ENCODE assay signal across 19 mouse cellular contexts in genomic region chr2:114739421-114740212, GRCm38 (mm10).
A peak's percentile ranks its signal among the peaks of the same experiment; 100 is the strongest.
DNase-seq lines count a peak whose midpoint lies in the region; ATAC-seq and TF ChIP-seq lines count a peak whose summit lies in the region.
"Had no signal": no experiment of that assay in that cellular context is flagged by ENCODE, and none has a peak within 500 bp of the region (broad histone marks: within the 10 kb centered on the region; RNA-seq: fewer than 3 reads in every experiment).

No protein-coding gene starts in this region.

- no peaks in the 10 kb centered on the region for H3K27me3 ChIP-seq in forebrain, embryonic 14.5 days (replicated peaks; ENCODE audit: control insufficient read depth, insufficient read depth, low read length)
- no peaks in the 10 kb centered on the region for H3K27me3 ChIP-seq in forebrain, embryonic 12.5 days
- H3K27me3 ChIP-seq in midbrain, postnatal 0 days (ENCODE audit: insufficient read depth, low read length): no peaks in the 10 kb centered on the region
- H3K27me3 ChIP-seq in midbrain, embryonic 16.5 days (ENCODE audit: control insufficient read depth, insufficient read depth, low read depth, low read length): no peaks in the 10 kb centered on the region
- no peaks in the 10 kb centered on the region for H3K27me3 ChIP-seq in forebrain, embryonic 16.5 days (replicated peaks; ENCODE audit: control insufficient read depth, insufficient read depth, low read length)
- no peaks in the 10 kb centered on the region for H3K27me3 ChIP-seq in liver, embryonic 11.5 days (replicated peaks; ENCODE audit: control insufficient read depth, insufficient read depth, low read length)
- H3K27me3 ChIP-seq in intestine, embryonic 15.5 days (replicated peaks): no peaks in the 10 kb centered on the region
- H3K27me3 ChIP-seq: kidney, embryonic 15.5 days; liver, embryonic 12.5 days; lung, embryonic 15.5 days; midbrain, embryonic 15.5 days had no signal

- no peaks in the 10 kb centered on the region for H3K4me1 ChIP-seq in forebrain, embryonic 14.5 days (ENCODE audit: control insufficient read depth, insufficient read depth, low read length)
- no peaks in the 10 kb centered on the region for H3K4me1 ChIP-seq in forebrain, embryonic 12.5 days
- no peaks in the 10 kb centered on the region for H3K4me1 ChIP-seq in midbrain, postnatal 0 days (ENCODE audit: insufficient read depth, low read length)
- no peaks in the 10 kb centered on the region for H3K4me1 ChIP-seq in midbrain, embryonic 16.5 days (ENCODE audit: control insufficient read depth, insufficient read depth, low read length)
- H3K4me1 ChIP-seq in forebrain, embryonic 16.5 days (replicated peaks; ENCODE audit: control insufficient read depth, insufficient read depth, low read length): peaks cover 10% of the 10 kb centered on the region
- no peaks in the 10 kb centered on the region for H3K4me1 ChIP-seq in liver, embryonic 11.5 days (replicated peaks; ENCODE audit: control insufficient read depth, insufficient read depth, low read length)
- H3K4me1 ChIP-seq in intestine, embryonic 15.5 days (replicated peaks): 0 out of 2 replicates have a peak, but pooled peaks cover 2% of the 10 kb centered on the region
- H3K4me1 ChIP-seq: kidney, embryonic 15.5 days; liver, embryonic 12.5 days; midbrain, embryonic 15.5 days had no signal

- ATAC-seq in forebrain, embryonic 14.5 days: peak; percentile 65
- no peak for ATAC-seq in forebrain, embryonic 12.5 days (ENCODE audit: low FRiP score)
- ATAC-seq in midbrain, postnatal 0 days (ENCODE audit: low FRiP score): no peak
- no peak for ATAC-seq in midbrain, embryonic 16.5 days
- ATAC-seq in forebrain, embryonic 16.5 days: peak; percentile 86
- no peak for ATAC-seq in liver, embryonic 11.5 days (replicated peaks; ENCODE audit: low FRiP score)
- no peak for ATAC-seq in intestine, embryonic 15.5 days
- ATAC-seq: liver, embryonic 12.5 days; midbrain, embryonic 15.5 days had no signal

- WGBS in forebrain, embryonic 14.5 days: 53% methylated on average over 11 of the region's 11 CpGs
- 83% methylated on average over 11 of the region's 11 CpGs for WGBS in forebrain, embryonic 12.5 days
- WGBS in midbrain, postnatal 0 days: 70% methylated on average over 11 of the region's 11 CpGs
- 76% methylated on average over 11 of the region's 11 CpGs for WGBS in midbrain, embryonic 16.5 days
- WGBS in forebrain, embryonic 16.5 days: 46% methylated on average over 11 of the region's 11 CpGs
- 65% methylated on average over 11 of the region's 11 CpGs for whole genome bisulfite sequencing in liver, embryonic 11.5 days
- 52% methylated on average over 11 of the region's 11 CpGs for WGBS in intestine, embryonic 15.5 days

- no peaks in the 10 kb centered on the region for H3K9me3 ChIP-seq in forebrain, embryonic 14.5 days (replicated peaks; ENCODE audit: control insufficient read depth, low read length)
- no peaks in the 10 kb centered on the region for H3K9me3 ChIP-seq in forebrain, embryonic 12.5 days
- no peaks in the 10 kb centered on the region for H3K9me3 ChIP-seq in midbrain, postnatal 0 days (ENCODE audit: low read length)
- no peaks in the 10 kb centered on the region for H3K9me3 ChIP-seq in midbrain, embryonic 16.5 days (replicated peaks; ENCODE audit: control insufficient read depth, low read length, poor library complexity, severe bottlenecking)
- H3K9me3 ChIP-seq in forebrain, embryonic 16.5 days (ENCODE audit: control insufficient read depth, low read length): no peaks in the 10 kb centered on the region
- no peaks in the 10 kb centered on the region for H3K9me3 ChIP-seq in liver, embryonic 11.5 days (ENCODE audit: control insufficient read depth, low read length)
- H3K9me3 ChIP-seq in intestine, embryonic 15.5 days: no peaks in the 10 kb centered on the region
- H3K9me3 ChIP-seq: kidney, embryonic 15.5 days; limb, embryonic 10.5 days; liver, embryonic 12.5 days; lung, embryonic 15.5 days; midbrain, embryonic 15.5 days had no signal

- no peak overlapping the region for H3K4me2 ChIP-seq in forebrain, embryonic 14.5 days (ENCODE audit: low read length)
- H3K4me2 ChIP-seq in forebrain, embryonic 12.5 days: no peak overlapping the region
- H3K4me2 ChIP-seq in midbrain, postnatal 0 days (ENCODE audit: low read depth, low read length, poor library complexity, severe bottlenecking): no peak overlapping the region
- H3K4me2 ChIP-seq in midbrain, embryonic 16.5 days (ENCODE audit: low read length): no peak overlapping the region
- no peak overlapping the region for H3K4me2 ChIP-seq in forebrain, embryonic 16.5 days (ENCODE audit: low read length)
- no peak overlapping the region for H3K4me2 ChIP-seq in liver, embryonic 11.5 days
- H3K4me2 ChIP-seq in intestine, embryonic 15.5 days (replicated peaks): no peak overlapping the region
- H3K4me2 ChIP-seq: kidney, embryonic 15.5 days; liver, embryonic 12.5 days; lung, embryonic 15.5 days; midbrain, embryonic 15.5 days had no signal

- H3K36me3 ChIP-seq in forebrain, embryonic 14.5 days (ENCODE audit: control insufficient read depth, insufficient read depth, low read length): no peaks in the 10 kb centered on the region
- no peaks in the 10 kb centered on the region for H3K36me3 ChIP-seq in forebrain, embryonic 12.5 days (replicated peaks)
- H3K36me3 ChIP-seq in midbrain, postnatal 0 days (ENCODE audit: insufficient read depth, low read length): no peaks in the 10 kb centered on the region
- H3K36me3 ChIP-seq in midbrain, embryonic 16.5 days (ENCODE audit: control insufficient read depth, insufficient read depth, low read length): no peaks in the 10 kb centered on the region
- no peaks in the 10 kb centered on the region for H3K36me3 ChIP-seq in forebrain, embryonic 16.5 days (ENCODE audit: control insufficient read depth, insufficient read depth)
- H3K36me3 ChIP-seq in liver, embryonic 11.5 days (ENCODE audit: control insufficient read depth, insufficient read depth, low read length): no peaks in the 10 kb centered on the region
- H3K36me3 ChIP-seq in intestine, embryonic 15.5 days: no peaks in the 10 kb centered on the region
- H3K36me3 ChIP-seq: kidney, embryonic 15.5 days; limb, embryonic 10.5 days; liver, embryonic 12.5 days; lung, embryonic 15.5 days; midbrain, embryonic 15.5 days had no signal

- H3K4me3 ChIP-seq in forebrain, embryonic 14.5 days (ENCODE audit: low read depth, low read length): no peak overlapping the region
- no peak overlapping the region for H3K4me3 ChIP-seq in forebrain, embryonic 12.5 days (replicated peaks)
- no peak overlapping the region for H3K4me3 ChIP-seq in midbrain, postnatal 0 days (ENCODE audit: low read depth, low read length)
- H3K4me3 ChIP-seq in midbrain, embryonic 16.5 days (ENCODE audit: low read depth, low read length): no peak overlapping the region
- H3K4me3 ChIP-seq in forebrain, embryonic 16.5 days (replicated peaks; ENCODE audit: low read length): no peak overlapping the region
- no peak overlapping the region for H3K4me3 ChIP-seq in liver, embryonic 11.5 days (ENCODE audit: low read depth, low read length)
- H3K4me3 ChIP-seq in intestine, embryonic 15.5 days (replicated peaks): no peak overlapping the region
- H3K4me3 ChIP-seq: gastrocnemius, adult 2 months; kidney, embryonic 15.5 days; left cerebral cortex, adult 2 months; limb, embryonic 10.5 days; liver, embryonic 12.5 days; lung, embryonic 15.5 days; midbrain, embryonic 15.5 days had no signal

- no peak overlapping the region for H3K9ac ChIP-seq in forebrain, embryonic 14.5 days (ENCODE audit: low read length)
- no peak overlapping the region for H3K9ac ChIP-seq in forebrain, embryonic 12.5 days
- no peak overlapping the region for H3K9ac ChIP-seq in midbrain, postnatal 0 days (replicated peaks; ENCODE audit: low read length, poor library complexity, severe bottlenecking)
- H3K9ac ChIP-seq in midbrain, embryonic 16.5 days (ENCODE audit: low read depth, low read length): no peak overlapping the region
- no peak overlapping the region for H3K9ac ChIP-seq in forebrain, embryonic 16.5 days (replicated peaks; ENCODE audit: low read depth, low read length)
- no peak overlapping the region for H3K9ac ChIP-seq in liver, embryonic 11.5 days (ENCODE audit: low read depth, low read length)
- H3K9ac ChIP-seq in intestine, embryonic 15.5 days: no peak overlapping the region
- H3K9ac ChIP-seq: kidney, embryonic 15.5 days; liver, embryonic 12.5 days; lung, embryonic 15.5 days; midbrain, embryonic 15.5 days had no signal

- TF ChIP-seq CTCF in midbrain, postnatal 0 days (IDR thresholded peaks at IDR 0.05): no peak

- DNase-seq in forebrain, embryonic 14.5 days (ENCODE audit: low spot score): peak; percentile 86
- DNase-seq in midbrain, postnatal 0 days (ENCODE audit: low spot score): peak; percentile 33
- no peak for DNase-seq in liver, embryonic 11.5 days (ENCODE audit: low spot score)
- DNase-seq: B cell, adult 2 months; cerebellum, postnatal 25 days; gastrocnemius, adult 2 months; heart, adult 11 months; right cerebral cortex, postnatal 25 days; thymus, postnatal 36 days had no signal

- H3K27ac ChIP-seq in forebrain, embryonic 14.5 days (ENCODE audit: low read depth, low read length): peak overlapping the region; percentile 83
- no peak overlapping the region for H3K27ac ChIP-seq in forebrain, embryonic 12.5 days
- no peak overlapping the region for H3K27ac ChIP-seq in midbrain, postnatal 0 days (ENCODE audit: low read depth, low read length)
- H3K27ac ChIP-seq in midbrain, embryonic 16.5 days (ENCODE audit: low read length): no peak overlapping the region
- peak overlapping the region; percentile 84 for H3K27ac ChIP-seq in forebrain, embryonic 16.5 days (ENCODE audit: low read length)
- H3K27ac ChIP-seq in liver, embryonic 11.5 days (ENCODE audit: low read depth, low read length): no peak overlapping the region
- no peak overlapping the region for H3K27ac ChIP-seq in intestine, embryonic 15.5 days
- H3K27ac ChIP-seq: gastrocnemius, adult 2 months; kidney, embryonic 15.5 days; left cerebral cortex, adult 2 months; limb, embryonic 10.5 days; liver, embryonic 12.5 days; lung, embryonic 15.5 days; midbrain, embryonic 15.5 days had no signal

Comparison
In these comparisons a context has a peak if more than half of its experiments do, and no peak if none do; other contexts are left out.
1. ATAC-seq: peak in forebrain, embryonic 14.5 days (single experiment) and forebrain, embryonic 16.5 days (single experiment); none in forebrain, embryonic 12.5 days (single experiment), midbrain, postnatal 0 days (single experiment), midbrain, embryonic 16.5 days (single experiment), liver, embryonic 11.5 days (single experiment) and intestine, embryonic 15.5 days (single experiment).
2. H3K27ac ChIP-seq: peak in forebrain, embryonic 14.5 days (single experiment) and forebrain, embryonic 16.5 days (single experiment); none in forebrain, embryonic 12.5 days (single experiment), midbrain, postnatal 0 days (single experiment), midbrain, embryonic 16.5 days (single experiment), liver, embryonic 11.5 days (single experiment) and intestine, embryonic 15.5 days (single experiment).